Mouse (Mus musculus) cortical plate, adult 2 months (tissue): Measurements from ENCODE around the gene Rhoa.

Source experiments
- CTCF ChIP-seq: fragments of 200-500 bp; IDR thresholded peaks from 2 replicates; pipeline ENCODE4 v1.5.1; 2011; ENCODE audit warnings: mild to moderate bottlenecking, control low read depth, low read length; ENCODE audit not compliant: insufficient read depth; ENCODE audit errors: extremely low read depth
- POLR2A ChIP-seq: fragments of 200-500 bp; IDR thresholded peaks from 2 replicates; pipeline ENCODE4 v1.6.1; 2011; ENCODE audit warnings: mild to moderate bottlenecking, low read length, control low read depth; ENCODE audit not compliant: insufficient read depth; ENCODE audit errors: extremely low read depth

DNA sequence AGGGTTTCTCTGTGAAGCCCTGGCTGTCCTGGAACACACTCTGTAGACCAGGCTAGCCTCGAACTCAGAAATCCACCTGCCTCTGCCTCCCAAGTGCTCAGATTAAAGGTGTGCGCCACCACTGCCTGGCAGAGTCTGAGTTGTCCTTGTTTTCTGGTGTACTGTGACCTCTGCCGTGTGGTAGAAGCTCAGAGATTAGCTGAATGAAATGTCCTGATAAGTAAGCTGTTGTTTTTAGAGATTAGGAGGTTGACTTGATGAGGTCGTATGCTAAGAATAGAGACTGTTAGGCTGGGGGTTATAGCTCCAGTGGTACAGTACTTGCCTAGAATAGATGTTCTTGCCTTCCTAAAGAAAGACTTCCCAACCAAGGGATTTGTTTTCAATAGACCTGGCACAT is 1.2 kb upstream of the Rhoa start:
- TF ChIP-seq CTCF: no peak
- TF ChIP-seq POLR2A: no peak
